Mouse (Mus musculus) hindbrain, embryonic 14.5 days (tissue): ENCODE results near the gene 4933434E20Rik. TPM values are rescaled to one million over a fixed set of nuclear protein-coding genes. Genes with fewer than 3 reads are reported as not detected.

Experiments
- ATAC-seq: fragments of 200-750 bp; cut with Nextera tagmentation; 2 replicates; pipeline ENCODE4 v1.8.0; 2017; ENCODE audit warnings: moderate number of reproducible peaks, mild to moderate bottlenecking, moderate TSS enrichment, moderate library complexity; ENCODE audit not compliant: low FRiP score
- DNase-seq: peaks from one replicate; pipeline ENCODE4 v3.0.0-alpha.2; 2015; ENCODE audit warnings: low spot score
- H3K27ac ChIP-seq: fragments of 300-500 bp; sonication (generic); 2 replicates; pipeline ENCODE4 v1.5.1; 2014; ENCODE audit warnings: mild to moderate bottlenecking, moderate library complexity
- H3K27me3 ChIP-seq: fragments of 300-500 bp; sonication (generic); 2 replicates; pipeline ENCODE4 v1.6.1; 2014; ENCODE audit warnings: mild to moderate bottlenecking, low read length, mixed read lengths; ENCODE audit not compliant: control insufficient read depth, insufficient read depth
- H3K36me3 ChIP-seq: fragments of 300-500 bp; sonication (generic); replicated peaks from 2 replicates; pipeline ENCODE4 v1.6.1; 2014; ENCODE audit not compliant: control insufficient read depth, insufficient read depth
- H3K4me1 ChIP-seq: fragments of 300-500 bp; sonication (generic); replicated peaks from 2 replicates; pipeline ENCODE4 v1.6.1; 2014; ENCODE audit warnings: antibody characterized with exemption, low read length, mixed read lengths; ENCODE audit not compliant: control insufficient read depth, insufficient read depth
- H3K4me2 ChIP-seq: fragments of 300-500 bp; sonication (generic); replicated peaks from 2 replicates; pipeline ENCODE4 v1.6.1; 2014; ENCODE audit warnings: mild to moderate bottlenecking, moderate library complexity
- H3K4me3 ChIP-seq: fragments of 300-500 bp; sonication (generic); replicated peaks from 2 replicates; pipeline ENCODE4 v1.5.1; 2014; ENCODE audit warnings: mild to moderate bottlenecking, low read length
- H3K9ac ChIP-seq: fragments of 300-500 bp; sonication (generic); 2 replicates; pipeline ENCODE4 v1.6.1; 2014
- H3K9me3 ChIP-seq: fragments of 300-500 bp; sonication (generic); 2 replicates; pipeline ENCODE4 v1.6.1; 2016; ENCODE audit warnings: low read length; ENCODE audit not compliant: control insufficient read depth
- WGBS: fragments of 180-500 bp; shearing (Covaris S2); extraction: QIAGEN DNeasy Blood & Tissue Kit; methylation state at CpG from one replicate; pipeline ENCODE4 v1.1.7; 2014; 5-methylcytosine and 5-hydroxymethylcytosine counted together
- microRNA counts: library from miRNA; unstranded; fragments of <30 nt; microRNA quantifications from one replicate; lab custom pipeline; 2016
- microRNA-seq: library from miRNA; unstranded; fragments of <30 nt; microRNA quantifications from one replicate; pipeline ENCODE4, GENCODE M21; 2016
- polyA plus RNA-seq: library from polyadenylated mRNA; unstranded; fragments of >200 nt; fragmentation: Nextera tagmentation; extraction: Ambion mirVana; gene quantifications from 2 replicates; pipeline ENCODE4 v1.2.1, GENCODE M21; 2014

4933434E20Rik gene
- polyA plus RNA-seq, 1 experiment from 2014 or later, result 225 TPM

DNA sequence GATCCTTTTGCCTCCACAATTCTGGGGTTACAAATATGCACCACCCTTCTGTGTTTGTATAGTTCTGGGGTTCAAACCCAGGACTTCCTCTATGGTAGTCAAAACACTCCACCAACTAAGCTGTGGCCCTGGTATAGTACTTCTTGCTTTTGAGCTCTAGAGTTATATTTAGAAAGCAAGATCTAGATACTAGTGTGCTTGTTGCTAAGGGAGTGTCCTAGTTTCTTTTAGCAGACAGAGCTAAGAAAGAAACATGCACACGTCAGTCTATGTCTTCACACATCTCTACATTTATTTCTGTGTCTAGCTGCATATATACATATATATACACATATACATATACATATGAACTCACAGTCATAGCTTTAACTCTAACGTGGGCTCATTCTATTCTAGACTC lies 60.3 kb downstream of the 4933434E20Rik start:
- Histone ChIP-seq H3K4me1 (no peaks in the 10 kb centered on the region), H3K27ac (no peak overlapping the region), H3K9ac (no peak overlapping the region), H3K9me3 (no peaks in the 10 kb centered on the region), H3K4me2 (no peak overlapping the region), H3K4me3 (no peak overlapping the region), H3K27me3 (no peaks in the 10 kb centered on the region), H3K36me3 (no peaks in the 10 kb centered on the region)
- WGBS, result 83% methylated on average over 2 of the region's 2 CpGs
- ATAC-seq (no peak), DNase-seq (no peak)

DNA sequence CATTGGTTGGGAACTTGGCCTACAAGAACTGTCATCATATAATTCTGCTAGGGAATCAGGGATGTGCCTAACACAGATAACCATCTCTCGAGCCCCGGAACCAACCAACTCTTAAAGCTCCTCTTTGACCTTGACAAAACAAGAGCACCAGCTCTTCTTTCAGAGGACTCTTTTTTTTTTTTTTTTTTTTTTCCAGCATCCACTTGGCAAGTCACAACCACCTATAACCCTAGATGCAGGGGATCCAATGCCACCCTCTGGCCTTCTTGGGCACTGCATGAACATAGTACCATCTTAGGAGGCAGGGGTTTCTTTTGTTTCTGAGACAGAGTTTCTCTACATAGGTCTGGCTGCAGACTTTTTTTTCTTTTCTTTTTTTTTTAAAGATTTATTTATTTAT lies 62.9 kb downstream of the 4933434E20Rik start:
- ATAC-seq, result no peak
- Histone ChIP-seq H3K27ac (no peak overlapping the region), H3K4me2 (no peak overlapping the region), H3K9me3 (no peaks in the 10 kb centered on the region), H3K4me3 (no peak overlapping the region), H3K36me3 (no peaks in the 10 kb centered on the region), H3K9ac (no peak overlapping the region), H3K27me3 (no peaks in the 10 kb centered on the region), H3K4me1 (no peaks in the 10 kb centered on the region)
- 90% methylated on average over 2 of the region's 2 CpGs for WGBS
- no peak for DNase-seq

DNA sequence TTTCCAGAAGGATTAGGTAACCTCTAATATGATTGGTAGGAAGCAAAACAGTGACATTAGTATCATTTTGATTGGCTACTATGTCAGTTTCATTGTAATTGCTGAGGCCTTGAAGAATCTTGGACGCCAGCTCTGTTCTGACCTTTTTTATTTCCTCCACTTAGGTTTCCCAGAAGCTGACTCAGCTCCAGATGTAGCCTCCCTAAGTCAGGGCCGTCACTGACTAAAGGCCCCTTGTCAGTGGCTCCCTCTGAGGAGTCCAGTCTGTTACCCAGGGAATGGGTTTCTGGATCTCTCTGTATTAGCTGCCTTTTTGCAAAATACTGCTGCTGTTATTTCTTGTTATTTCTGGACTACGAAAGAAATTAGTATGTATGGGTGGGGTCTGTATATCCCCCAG lies 64.1 kb downstream of the 4933434E20Rik start:
- Histone ChIP-seq H3K4me1 (no peaks in the 10 kb centered on the region), H3K4me2 (no peak overlapping the region), H3K27me3 (no peaks in the 10 kb centered on the region), H3K36me3 (no peaks in the 10 kb centered on the region), H3K27ac (no peak overlapping the region), H3K9me3 (no peaks in the 10 kb centered on the region), H3K9ac (no peak overlapping the region), H3K4me3 (no peak overlapping the region)
- ATAC-seq (no peak), DNase-seq (no peak)
- WGBS, result 73% methylated on average over 3 of the region's 3 CpGs

MicroRNAs encoded within 50 kb of the gene (microRNA counts, 519-probe panel; counts per million panel counts)
- microRNA mmu-miR-190b (lab: Ali Mortazavi, UCI), result 4,860 counts per million, percentile 49 among the panel's probes with 10 or more counts

Small RNAs within 50 kb of the gene (microRNA-seq; reads per million reads assigned to microRNA genes)
- gene Mir190b (17.6 reads per million, percentile 35 among the genes with 10 or more reads in this experiment), gene Mir7669 (0.81 reads per million)

Other genes starting within 250 kb of the 4933434E20Rik start
- gene She, start 220.3 kb upstream of the 4933434E20Rik start, polyA plus RNA-seq, result 2.3 and 2.8 TPM in 2 replicates
- 0.83 and 1.0 TPM in 2 replicates for gene Il6ra, start 138.4 kb upstream of the 4933434E20Rik start, polyA plus RNA-seq
- 12.9 and 15.1 TPM in 2 replicates for gene Atp8b2, start 88.1 kb upstream of the 4933434E20Rik start, polyA plus RNA-seq
- gene Hax1, start 52.9 kb upstream of the 4933434E20Rik start, polyA plus RNA-seq, result 105 and 108 TPM in 2 replicates
- gene Ubap2l, start 992 bp downstream of the 4933434E20Rik start, polyA plus RNA-seq, result 140 and 148 TPM in 2 replicates
- gene Tpm3, start 21.0 kb downstream of the 4933434E20Rik start, polyA plus RNA-seq, result 313 and 339 TPM in 2 replicates
- gene Nup210l, start 52.5 kb downstream of the 4933434E20Rik start, polyA plus RNA-seq, result 0.35 and 0.51 TPM in 2 replicates
- 911 and 1,154 TPM in 2 replicates for gene Rps27, start 162.0 kb downstream of the 4933434E20Rik start, polyA plus RNA-seq
- 11.9 and 13.3 TPM in 2 replicates for gene Rab13, start 162.1 kb downstream of the 4933434E20Rik start, polyA plus RNA-seq
- 102 and 103 TPM in 2 replicates for gene Jtb, start 180.0 kb downstream of the 4933434E20Rik start, polyA plus RNA-seq
- 1.8 and 1.9 TPM in 2 replicates for gene Creb3l4, start 191.9 kb downstream of the 4933434E20Rik start, polyA plus RNA-seq
- 42.9 and 48.0 TPM in 2 replicates for gene Slc39a1, start 196.5 kb downstream of the 4933434E20Rik start, polyA plus RNA-seq
- 10.1 and 10.5 TPM in 2 replicates for gene Crtc2, start 202.5 kb downstream of the 4933434E20Rik start, polyA plus RNA-seq
- 7.1 and 8.9 TPM in 2 replicates for gene Dennd4b, start 213.5 kb downstream of the 4933434E20Rik start, polyA plus RNA-seq
- 12.3 and 14.7 TPM in 2 replicates for gene Gatad2b, start 241.5 kb downstream of the 4933434E20Rik start, polyA plus RNA-seq